Mouse (Mus musculus) neural tube, embryonic 13.5 days (tissue): ENCODE measurements at regions not wholly inside any gene's neighbourhood (a gene's known extent, or its start where the extent isn't known, plus 50 kb on each side); places are given as distances from the start of the nearest gene placed in this dataset.
A peak's percentile ranks its signal among the peaks of the same experiment; 100 is the strongest.

Experiments
- ATAC-seq: fragments of 200-750 bp; cut with Nextera tagmentation; 2 replicates; pipeline ENCODE4 v1.8.0; 2017; ENCODE audit warnings: low read depth, mild to moderate bottlenecking, moderate TSS enrichment, moderate library complexity
- H3K27ac ChIP-seq: fragments of 300-500 bp; sonication (generic); replicated peaks from 2 replicates; pipeline ENCODE4 v1.5.1; 2015; ENCODE audit warnings: moderate library complexity, mild to moderate bottlenecking, inconsistent platforms
- H3K27me3 ChIP-seq: fragments of 300-500 bp; sonication (generic); 2 replicates; pipeline ENCODE4 v1.6.1; 2015; ENCODE audit warnings: mild to moderate bottlenecking, inconsistent platforms
- H3K36me3 ChIP-seq: fragments of 300-500 bp; sonication (generic); 2 replicates; pipeline ENCODE4 v1.6.1; 2015; ENCODE audit warnings: mild to moderate bottlenecking, inconsistent platforms
- H3K4me1 ChIP-seq: fragments of 300-500 bp; sonication (generic); replicated peaks from 2 replicates; pipeline ENCODE4 v1.6.1; 2015; ENCODE audit warnings: inconsistent platforms
- H3K4me2 ChIP-seq: fragments of 300-500 bp; sonication (generic); 2 replicates; pipeline ENCODE4 v1.6.1; 2015; ENCODE audit warnings: inconsistent platforms, mild to moderate bottlenecking, moderate library complexity
- H3K4me3 ChIP-seq: fragments of 300-500 bp; sonication (generic); 2 replicates; pipeline ENCODE4 v1.5.1; 2015; ENCODE audit warnings: mild to moderate bottlenecking, inconsistent platforms
- H3K9ac ChIP-seq: fragments of 300-500 bp; sonication (generic); 2 replicates; pipeline ENCODE4 v1.6.1; 2015; ENCODE audit warnings: moderate library complexity, mild to moderate bottlenecking, inconsistent platforms
- H3K9me3 ChIP-seq: fragments of 300-500 bp; sonication (generic); 2 replicates; pipeline ENCODE4 v1.6.1; 2016; ENCODE audit warnings: inconsistent platforms
- WGBS: fragments of 180-500 bp; shearing (Covaris S2); methylation state at CpG from one replicate; pipeline ENCODE4 v1.1.7; 2015; 5-methylcytosine and 5-hydroxymethylcytosine counted together

DNA sequence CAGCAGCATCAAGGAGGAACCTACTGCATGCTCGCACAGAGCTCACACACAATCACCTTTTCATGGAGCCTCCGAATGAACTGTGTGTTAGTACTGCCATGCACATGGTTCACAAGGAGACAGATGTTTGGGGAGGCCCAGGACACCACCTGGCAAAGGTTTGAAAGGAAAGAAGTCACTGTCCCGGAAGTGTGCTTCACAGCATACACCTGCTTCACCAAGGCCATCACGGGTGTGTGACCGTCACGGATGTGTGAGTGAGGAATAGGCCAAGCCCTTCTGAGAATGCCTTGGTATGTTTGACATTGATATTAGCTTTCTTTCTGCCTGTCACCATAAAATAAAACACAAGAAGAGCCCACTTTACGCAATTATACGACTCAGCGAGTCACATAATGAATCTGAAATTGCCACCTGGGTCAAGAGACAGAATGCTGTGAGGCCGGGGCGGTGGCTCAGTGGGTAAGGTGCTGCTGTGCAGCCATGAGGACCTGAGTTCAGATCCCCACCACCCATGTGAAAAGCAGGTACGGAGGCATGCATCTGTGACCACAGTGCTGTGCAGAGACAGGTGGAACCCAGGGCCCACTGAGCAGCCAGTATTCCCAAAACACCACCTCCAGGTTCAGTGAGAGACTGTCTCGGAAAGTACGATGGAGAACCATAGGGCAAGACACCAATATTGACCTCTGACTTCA is 162.3 kb upstream of the Sh3bp4 start:
- whole genome bisulfite sequencing, result 74% methylated on average over 14 of the region's 14 CpGs
- ATAC-seq, result 0 out of 2 replicates have a peak, but pooled peaks have one; percentile 38
- H3K4me2 ChIP-seq, result no peak overlapping the region
- no peak overlapping the region for H3K27ac ChIP-seq
- no peak overlapping the region for H3K4me3 ChIP-seq
- H3K27me3 ChIP-seq, result no peaks in the 10 kb centered on the region
- H3K9ac ChIP-seq, result no peak overlapping the region
- no peaks in the 10 kb centered on the region for H3K36me3 ChIP-seq
- 0 out of 2 replicates have a peak, but pooled peaks cover under 1% of the 10 kb centered on the region for H3K9me3 ChIP-seq
- H3K4me1 ChIP-seq, result peaks cover 26% of the 10 kb centered on the region

DNA sequence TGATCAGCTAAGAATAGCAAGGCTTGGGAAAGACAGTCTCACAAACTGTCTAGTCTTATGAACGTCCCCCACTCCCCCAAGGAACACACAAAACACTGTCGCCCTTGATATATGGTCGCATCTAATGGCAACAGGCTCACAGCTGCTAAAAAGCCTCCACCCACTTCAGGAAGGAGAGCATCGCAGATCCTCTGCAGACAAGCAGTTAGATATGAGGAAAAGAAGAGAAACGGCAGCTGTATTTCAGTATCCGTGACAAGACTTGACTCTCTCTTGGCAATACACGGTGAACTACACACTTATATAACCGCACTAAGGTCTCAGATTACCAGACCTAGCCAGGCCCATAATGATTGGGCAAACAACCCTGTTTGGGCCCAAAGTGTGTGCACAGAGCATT is 161.5 kb upstream of the Sh3bp4 start:
- no peak overlapping the region for H3K27ac ChIP-seq
- WGBS, result 45% methylated on average over 8 of the region's 8 CpGs
- 0 out of 2 replicates have a peak, but pooled peaks have one; percentile 5 for ATAC-seq
- no peaks in the 10 kb centered on the region for H3K27me3 ChIP-seq
- peaks cover 26% of the 10 kb centered on the region for H3K4me1 ChIP-seq
- H3K4me2 ChIP-seq, result no peak overlapping the region
- H3K4me3 ChIP-seq, result no peak overlapping the region
- H3K36me3 ChIP-seq, result no peaks in the 10 kb centered on the region
- H3K9me3 ChIP-seq, result peaks cover 8% of the 10 kb centered on the region; the same call in 1 of the 2 replicates
- no peak overlapping the region for H3K9ac ChIP-seq

DNA sequence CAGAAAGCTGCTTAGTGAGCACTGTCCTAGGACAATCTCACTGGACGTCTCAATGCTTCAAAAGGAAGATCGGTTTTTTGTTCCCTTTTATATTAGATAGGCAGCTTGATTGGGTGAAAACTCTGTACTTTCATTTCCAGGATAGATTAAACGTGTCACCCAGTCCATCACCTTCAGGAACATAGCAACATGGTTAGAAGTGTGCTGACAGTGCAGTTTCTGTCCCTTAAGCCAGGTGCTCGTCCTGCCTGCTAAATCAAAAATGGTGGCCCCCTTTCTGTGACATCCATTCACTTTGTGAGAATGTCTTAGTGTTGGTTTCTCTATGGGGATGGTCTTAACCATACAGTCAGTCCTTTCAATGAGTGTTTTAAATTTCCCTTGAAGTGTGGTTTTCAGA is 160.9 kb upstream of the Sh3bp4 start:
- no peak overlapping the region for H3K9ac ChIP-seq
- no peak overlapping the region for H3K27ac ChIP-seq
- ATAC-seq, result no peak
- WGBS, result 70% methylated on average over 4 of the region's 4 CpGs
- no peaks in the 10 kb centered on the region for H3K27me3 ChIP-seq
- no peaks in the 10 kb centered on the region for H3K36me3 ChIP-seq
- H3K4me1 ChIP-seq, result peaks cover 26% of the 10 kb centered on the region
- peaks cover 13% of the 10 kb centered on the region for H3K9me3 ChIP-seq
- H3K4me3 ChIP-seq, result no peak overlapping the region
- no peak overlapping the region for H3K4me2 ChIP-seq

- H3K9ac ChIP-seq, result no peak overlapping the region
- H3K4me2 ChIP-seq, result no peak overlapping the region
- no peaks in the 10 kb centered on the region for H3K36me3 ChIP-seq
- H3K27me3 ChIP-seq, result no peaks in the 10 kb centered on the region
- H3K4me1 ChIP-seq, result peaks cover 26% of the 10 kb centered on the region
- WGBS, result 44% methylated on average over 6 of the region's 6 CpGs
- H3K27ac ChIP-seq, result no peak overlapping the region
- ATAC-seq, result no peak
- peaks cover 15% of the 10 kb centered on the region for H3K9me3 ChIP-seq
- H3K4me3 ChIP-seq, result no peak overlapping the region
Measured at GRCm38 (mm10) chr1:88909864-88910573, 160.2 kb upstream of the Sh3bp4 start.

GRCm38 (mm10) chr1:88911724-88912123 is 158.5 kb upstream of the Sh3bp4 start:
- 83% methylated on average over 5 of the region's 5 CpGs for WGBS
- ATAC-seq, result no peak

DNA sequence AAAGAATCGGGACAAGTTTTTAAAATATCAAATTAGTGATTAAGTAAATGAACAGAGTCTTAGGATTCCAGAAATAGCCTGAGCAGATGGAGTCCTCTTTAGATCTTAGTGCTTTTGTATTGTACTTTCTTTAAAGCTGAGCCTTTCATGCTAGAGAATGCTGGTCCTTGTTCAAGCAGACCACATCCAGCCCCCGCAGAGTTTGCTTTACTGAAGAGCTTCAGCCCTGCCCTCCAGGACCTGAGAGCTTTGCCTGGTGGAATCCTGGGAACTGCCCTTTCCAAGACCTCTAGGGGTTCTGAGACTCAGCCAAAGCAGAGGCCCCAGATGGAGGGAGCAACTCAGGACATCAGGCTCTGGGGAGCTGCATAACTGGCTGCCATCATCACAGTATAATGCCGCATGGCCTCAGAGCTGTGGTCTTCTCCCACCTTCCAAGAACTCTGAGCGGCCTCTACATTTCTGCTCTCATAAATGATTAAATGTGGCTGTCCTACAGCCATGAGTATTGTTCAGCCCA is 153.6 kb upstream of the Sh3bp4 start:
- Histone ChIP-seq H3K9ac (no peak overlapping the region), H3K9me3 (peaks cover 15% of the 10 kb centered on the region), H3K27me3 (no peaks in the 10 kb centered on the region), H3K36me3 (no peaks in the 10 kb centered on the region), H3K4me1 (no peaks in the 10 kb centered on the region), H3K27ac (no peak overlapping the region), H3K4me3 (no peak overlapping the region), H3K4me2 (no peak overlapping the region)
- ATAC-seq, result no peak
- WGBS, result 71% methylated on average over 4 of the region's 4 CpGs

More at GRCm38 (mm10) chr1:88911724-88912123, 158.5 kb upstream of the Sh3bp4 start:
- H3K36me3 ChIP-seq, result no peaks in the 10 kb centered on the region
- no peak overlapping the region for H3K27ac ChIP-seq
- H3K9me3 ChIP-seq, result peaks cover 15% of the 10 kb centered on the region
- H3K4me3 ChIP-seq, result no peak overlapping the region
- H3K4me1 ChIP-seq, result peaks cover 26% of the 10 kb centered on the region
- H3K4me2 ChIP-seq, result no peak overlapping the region
- H3K27me3 ChIP-seq, result no peaks in the 10 kb centered on the region
- H3K9ac ChIP-seq, result no peak overlapping the region

DNA sequence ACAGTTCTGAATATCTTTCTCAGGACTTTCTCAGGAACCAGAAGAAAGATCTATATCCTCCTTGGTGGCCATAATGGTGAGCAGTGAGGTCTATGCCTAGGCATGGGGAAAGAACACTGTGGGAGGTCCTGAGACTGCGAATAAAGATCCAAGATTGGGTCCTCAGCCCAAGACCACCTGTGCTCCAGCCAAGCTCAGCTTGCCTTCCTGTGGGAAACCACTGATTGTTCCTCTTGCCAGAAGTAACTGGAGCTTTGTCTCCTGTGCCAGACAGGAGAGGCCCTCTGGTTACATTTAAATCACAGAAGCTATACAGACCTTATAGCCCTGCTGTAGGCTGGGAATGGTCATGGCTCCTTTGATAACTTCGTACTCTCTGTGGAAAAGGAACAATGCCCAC is 148.8 kb upstream of the Sh3bp4 start:
- Histone ChIP-seq H3K4me1 (peaks cover 18% of the 10 kb centered on the region), H3K27ac (no peak overlapping the region), H3K4me3 (no peak overlapping the region), H3K36me3 (no peaks in the 10 kb centered on the region), H3K9ac (no peak overlapping the region), H3K4me2 (no peak overlapping the region), H3K27me3 (no peaks in the 10 kb centered on the region), H3K9me3 (no peaks in the 10 kb centered on the region)
- 50% methylated on average over 2 of the region's 2 CpGs for WGBS
- no peak for ATAC-seq

- peak overlapping the region; percentile 76 for H3K27ac ChIP-seq
- H3K27me3 ChIP-seq, result no peaks in the 10 kb centered on the region
- H3K36me3 ChIP-seq, result no peaks in the 10 kb centered on the region
- no peak overlapping the region for H3K4me2 ChIP-seq
- peaks cover 18% of the 10 kb centered on the region for H3K4me1 ChIP-seq
- no peak overlapping the region for H3K9ac ChIP-seq
- WGBS, result 34% methylated on average over 7 of the region's 7 CpGs
- H3K9me3 ChIP-seq, result no peaks in the 10 kb centered on the region
- peak; percentile 98 for ATAC-seq
- no peak overlapping the region for H3K4me3 ChIP-seq
Measured at GRCm38 (mm10) chr1:88923791-88924581, 146.2 kb upstream of the Sh3bp4 start.

DNA sequence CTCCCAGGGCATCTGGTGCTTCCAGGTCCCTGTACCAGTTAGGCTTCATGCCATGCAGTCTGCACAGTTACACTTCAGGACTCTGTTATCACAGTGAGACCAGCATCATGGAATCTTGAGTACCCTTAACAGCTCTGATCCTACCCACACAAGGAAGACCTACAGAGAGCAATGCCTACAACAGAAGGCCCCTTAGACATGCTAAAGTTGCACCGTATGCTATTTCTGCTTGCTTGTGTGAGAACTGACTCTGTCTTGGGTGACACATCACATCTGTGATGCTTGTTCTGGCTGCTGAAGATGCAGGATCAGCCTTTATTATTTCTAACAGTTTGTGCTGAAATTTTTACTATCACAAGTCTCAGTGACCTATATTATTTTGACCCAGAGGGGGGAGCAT is 135.0 kb upstream of the Sh3bp4 start:
- H3K4me1 ChIP-seq, result peaks cover 31% of the 10 kb centered on the region
- H3K27me3 ChIP-seq, result no peaks in the 10 kb centered on the region

DNA sequence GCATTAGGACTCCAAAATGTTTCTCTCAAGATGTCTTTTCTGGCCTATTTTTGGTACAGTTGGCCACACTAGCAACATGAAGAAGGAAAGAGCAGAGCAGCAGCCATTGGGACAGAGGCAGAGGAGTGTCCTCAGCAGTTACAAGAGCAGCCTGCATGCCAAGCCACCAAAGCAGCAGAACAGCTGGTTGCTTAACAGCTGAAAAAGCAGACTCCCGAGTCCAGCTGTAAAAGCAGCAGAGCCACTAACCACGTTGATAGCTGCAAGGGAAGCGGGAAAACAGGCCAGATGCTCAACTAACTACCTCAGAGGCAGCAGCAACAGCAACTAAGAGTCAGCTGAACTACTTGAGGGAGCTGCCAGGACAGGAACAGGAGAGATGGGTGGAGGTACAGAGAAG is 134.4 kb upstream of the Sh3bp4 start:
- peaks cover 31% of the 10 kb centered on the region for H3K4me1 ChIP-seq
- no peak overlapping the region for H3K27ac ChIP-seq
- H3K9ac ChIP-seq, result no peak overlapping the region
- no peak overlapping the region for H3K4me2 ChIP-seq
- no peaks in the 10 kb centered on the region; the same call in 1 of the 2 replicates for H3K9me3 ChIP-seq
- H3K4me3 ChIP-seq, result no peak overlapping the region
- WGBS, result 87% methylated on average over 3 of the region's 3 CpGs
- H3K27me3 ChIP-seq, result no peaks in the 10 kb centered on the region
- no peak for ATAC-seq
- no peaks in the 10 kb centered on the region for H3K36me3 ChIP-seq

More for the DNA sequence above, 135.0 kb upstream of the Sh3bp4 start:
- ATAC-seq, result no peak
- Histone ChIP-seq H3K4me2 (no peak overlapping the region), H3K36me3 (no peaks in the 10 kb centered on the region), H3K4me3 (no peak overlapping the region), H3K9ac (no peak overlapping the region), H3K27ac (no peak overlapping the region), H3K9me3 (no peaks in the 10 kb centered on the region; the same call in 1 of the 2 replicates)
- WGBS, result 98% methylated on average over 1 of the region's 1 CpGs

GRCm38 (mm10) chr1:88937327-88937726 is 132.9 kb upstream of the Sh3bp4 start:
- ATAC-seq, result no peak
- H3K4me2 ChIP-seq, result no peak overlapping the region
- H3K9ac ChIP-seq, result no peak overlapping the region
- no peaks in the 10 kb centered on the region for H3K36me3 ChIP-seq
- peaks cover 42% of the 10 kb centered on the region for H3K4me1 ChIP-seq
- WGBS, result 69% methylated on average over 1 of the region's 1 CpGs
- H3K9me3 ChIP-seq, result no peaks in the 10 kb centered on the region; the same call in 1 of the 2 replicates
- H3K27ac ChIP-seq, result no peak overlapping the region; the same call in 1 of the 2 replicates
- H3K27me3 ChIP-seq, result no peaks in the 10 kb centered on the region
- no peak overlapping the region for H3K4me3 ChIP-seq

- Histone ChIP-seq H3K4me1 (peaks cover 51% of the 10 kb centered on the region), H3K36me3 (no peaks in the 10 kb centered on the region), H3K27me3 (no peaks in the 10 kb centered on the region), H3K4me2 (no peak overlapping the region), H3K4me3 (no peak overlapping the region), H3K27ac (peak overlapping the region; percentile 35; the same call in 1 of the 2 replicates), H3K9ac (no peak overlapping the region), H3K9me3 (no peaks in the 10 kb centered on the region; the same call in 1 of the 2 replicates)
- ATAC-seq, result 0 out of 2 replicates have a peak, but pooled peaks have one; percentile 11
- 65% methylated on average over 7 of the region's 7 CpGs for WGBS
Measured at GRCm38 (mm10) chr1:88938458-88938857, 131.8 kb upstream of the Sh3bp4 start.
